Mouse (Mus musculus): ENCODE results near the gene Thegl. TPM values are rescaled to one million over a fixed set of nuclear protein-coding genes. Genes with fewer than 3 reads are reported as not detected.
A peak's percentile ranks its signal among the peaks of the same experiment; 100 is the strongest.
"Not testable (repeated sequence)": the region's sequence is repeated elsewhere in the genome, so short reads cannot be mapped to it uniquely, and the experiment has no call there.

The Thegl gene
- polyA plus RNA-seq, 1 experiment from 2014 or later = 0.86 TPM

DNA sequence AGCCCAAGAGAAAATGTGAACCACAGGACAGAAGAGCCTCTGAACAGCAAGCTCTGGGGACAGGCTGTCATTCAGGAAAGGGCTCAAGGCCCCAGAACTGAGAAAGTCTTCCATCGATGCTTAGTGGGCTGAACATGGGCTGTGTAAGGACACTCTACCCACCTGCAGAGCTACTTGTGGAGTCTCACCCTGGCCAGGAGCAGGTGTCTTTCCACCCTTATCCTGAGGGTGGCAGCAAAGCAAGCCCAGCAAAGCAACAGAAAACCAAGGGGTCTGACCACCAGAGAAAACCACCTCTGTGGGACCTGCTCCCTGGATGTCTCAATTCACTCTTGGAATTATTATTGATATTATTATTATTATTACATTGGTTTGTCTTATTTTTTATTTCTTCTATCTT lies 73.5 kb downstream of the Thegl start:
- WGBS = 67% methylated on average over 1 of the region's 1 CpGs
- Histone ChIP-seq H3K4me1 (ENCODE audit: control insufficient read depth, insufficient read depth, low read length) (peaks cover 3% of the 10 kb centered on the region; the same call in 1 of the 2 replicates), H3K9ac (ENCODE audit: low read depth, low read length) (no peak overlapping the region), H3K36me3 (ENCODE audit: control insufficient read depth, insufficient read depth, low read length) (peaks cover 3% of the 10 kb centered on the region; the same call in 1 of the 2 replicates), H3K27ac (ENCODE audit: low read length) (no peak overlapping the region), H3K27me3 (replicated peaks; ENCODE audit: control insufficient read depth, insufficient read depth, low read length) (no peaks in the 10 kb centered on the region), H3K4me2 (ENCODE audit: low read depth, low read length) (no peak overlapping the region), H3K4me3 (ENCODE audit: low read length) (no peak overlapping the region), H3K9me3 (ENCODE audit: control insufficient read depth, low read length) (no peaks in the 10 kb centered on the region)
- ATAC-seq = 0 out of 2 replicates have a peak, but pooled peaks have one; percentile 17

- Histone ChIP-seq H3K9me3 (ENCODE audit: control insufficient read depth, low read length) (no peaks in the 10 kb centered on the region), H3K27ac (ENCODE audit: low read length) (no peak overlapping the region)
- WGBS = 80% methylated on average over 8 of the region's 8 CpGs
These were observed 74.1 kb downstream of the Thegl start for GRCm38 (mm10) chr5:77089901-77090300.

DNA sequence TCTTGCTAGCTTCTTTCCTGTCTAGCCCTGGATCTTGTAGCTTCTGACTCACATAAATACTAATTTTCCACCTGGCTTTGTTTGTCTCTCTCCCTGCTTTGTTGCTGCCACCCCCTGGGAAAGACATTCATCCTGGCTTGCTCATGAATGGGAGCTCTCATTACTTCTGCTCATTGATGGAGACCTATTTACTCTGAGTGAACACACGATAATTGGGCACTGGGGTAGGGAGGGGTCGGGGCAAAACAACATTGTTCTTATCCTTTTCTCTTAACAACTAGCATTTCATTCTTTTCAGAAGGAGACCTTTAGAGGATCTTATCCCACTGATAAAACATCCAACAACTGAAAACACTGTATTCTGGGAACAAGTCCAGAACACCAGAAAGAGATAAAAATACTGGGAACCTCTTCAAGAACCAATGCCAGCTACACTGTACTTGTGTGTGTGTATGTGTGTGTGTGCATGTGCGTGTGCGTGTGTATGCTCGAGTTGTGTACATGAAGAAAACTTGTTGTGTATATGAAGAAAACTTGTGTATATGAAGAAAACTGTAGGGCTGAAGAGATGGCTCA lies 74.8 kb downstream of the Thegl start:
- no peak for ATAC-seq

More at GRCm38 (mm10) chr5:77089901-77090300, 74.1 kb downstream of the Thegl start:
- H3K9ac ChIP-seq (ENCODE audit: low read depth, low read length) = no peak overlapping the region
- peaks cover 3% of the 10 kb centered on the region; the same call in 1 of the 2 replicates for H3K36me3 ChIP-seq (ENCODE audit: control insufficient read depth, insufficient read depth, low read length)
- H3K4me1 ChIP-seq (ENCODE audit: control insufficient read depth, insufficient read depth, low read length) = peaks cover 3% of the 10 kb centered on the region; the same call in 1 of the 2 replicates
- no peak overlapping the region for H3K4me2 ChIP-seq (ENCODE audit: low read depth, low read length)
- H3K27me3 ChIP-seq (replicated peaks; ENCODE audit: control insufficient read depth, insufficient read depth, low read length) = no peaks in the 10 kb centered on the region
- H3K4me3 ChIP-seq (ENCODE audit: low read length) = no peak overlapping the region
- no peak for ATAC-seq

DNA sequence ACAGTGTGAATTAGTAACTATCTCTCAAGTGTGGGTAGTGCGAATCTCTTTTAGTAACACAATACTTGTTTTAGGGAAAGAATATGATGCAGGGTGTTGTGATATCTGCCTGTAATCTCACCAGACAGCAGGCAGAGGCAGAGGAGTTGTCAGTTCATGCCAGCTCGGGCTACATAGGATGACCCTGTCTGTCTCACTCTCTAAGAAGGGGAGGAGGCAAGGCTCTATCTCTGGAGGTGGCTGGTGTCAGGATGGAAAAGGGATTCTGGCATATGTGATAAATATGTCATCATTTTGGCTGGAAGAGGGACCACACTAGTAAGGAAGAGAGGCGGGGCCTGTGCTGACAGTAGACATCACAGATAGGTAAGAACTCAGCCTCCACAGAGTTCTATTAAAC lies 76.1 kb downstream of the Thegl start:
- peaks cover 3% of the 10 kb centered on the region; the same call in 1 of the 2 replicates for H3K36me3 ChIP-seq (ENCODE audit: control insufficient read depth, insufficient read depth, low read length)
- no peaks in the 10 kb centered on the region for H3K9me3 ChIP-seq (ENCODE audit: control insufficient read depth, low read length)
- 81% methylated on average over 3 of the region's 3 CpGs for WGBS
- H3K4me2 ChIP-seq (ENCODE audit: low read depth, low read length) = no peak overlapping the region
- ATAC-seq = no peak
- H3K9ac ChIP-seq (ENCODE audit: low read depth, low read length) = no peak overlapping the region
- peaks cover 5% of the 10 kb centered on the region; the same call in 1 of the 2 replicates for H3K4me1 ChIP-seq (ENCODE audit: control insufficient read depth, insufficient read depth, low read length)
- no peaks in the 10 kb centered on the region for H3K27me3 ChIP-seq (replicated peaks; ENCODE audit: control insufficient read depth, insufficient read depth, low read length)
- no peak overlapping the region for H3K27ac ChIP-seq (ENCODE audit: low read length)
- no peak overlapping the region for H3K4me3 ChIP-seq (ENCODE audit: low read length)

More for the DNA sequence above, 74.8 kb downstream of the Thegl start:
- H3K4me1 ChIP-seq (ENCODE audit: control insufficient read depth, insufficient read depth, low read length) = peaks cover 4% of the 10 kb centered on the region; the same call in 1 of the 2 replicates
- H3K9me3 ChIP-seq (ENCODE audit: control insufficient read depth, low read length) = no peaks in the 10 kb centered on the region
- 69% methylated on average over 5 of the region's 5 CpGs for WGBS
- peaks cover 3% of the 10 kb centered on the region; the same call in 1 of the 2 replicates for H3K36me3 ChIP-seq (ENCODE audit: control insufficient read depth, insufficient read depth, low read length)
- no peak overlapping the region for H3K9ac ChIP-seq (ENCODE audit: low read depth, low read length)
- no peak overlapping the region for H3K4me3 ChIP-seq (ENCODE audit: low read length)
- H3K4me2 ChIP-seq (ENCODE audit: low read depth, low read length) = no peak overlapping the region
- no peaks in the 10 kb centered on the region for H3K27me3 ChIP-seq (replicated peaks; ENCODE audit: control insufficient read depth, insufficient read depth, low read length)
- no peak overlapping the region for H3K27ac ChIP-seq (ENCODE audit: low read length)

DNA sequence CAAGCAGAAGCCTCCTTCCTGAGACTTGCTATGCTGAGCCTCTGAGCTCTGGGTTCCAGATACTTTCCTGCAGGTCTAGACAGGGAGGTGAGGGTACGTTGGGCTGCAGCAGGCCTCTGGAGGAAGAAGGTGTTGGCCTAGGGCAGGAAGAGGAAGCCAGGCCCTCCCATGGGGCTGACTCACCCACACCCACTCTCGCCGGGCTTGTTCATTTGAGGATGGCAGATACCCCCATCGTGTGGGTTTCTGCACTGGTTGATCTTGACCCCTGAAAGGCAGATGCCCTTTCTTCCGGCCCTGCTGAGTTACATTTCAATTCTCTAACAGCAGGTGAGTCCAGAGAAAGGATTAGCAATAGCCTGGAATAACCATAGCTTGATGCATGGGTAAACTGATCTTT lies 76.7 kb downstream of the Thegl start:
- WGBS = 61% methylated on average over 5 of the region's 5 CpGs
- Histone ChIP-seq H3K36me3 (ENCODE audit: control insufficient read depth, insufficient read depth, low read length) (peaks cover 2% of the 10 kb centered on the region; the same call in 1 of the 2 replicates), H3K4me3 (ENCODE audit: low read length) (peak overlapping the region; percentile 17; the same call in 1 of the 2 replicates), H3K9me3 (ENCODE audit: control insufficient read depth, low read length) (no peaks in the 10 kb centered on the region), H3K4me2 (ENCODE audit: low read depth, low read length) (peak overlapping the region; percentile 45), H3K9ac (ENCODE audit: low read depth, low read length) (peak overlapping the region; percentile 31; the same call in 1 of the 2 replicates), H3K4me1 (ENCODE audit: control insufficient read depth, insufficient read depth, low read length) (peaks cover 5% of the 10 kb centered on the region; the same call in 1 of the 2 replicates), H3K27me3 (replicated peaks; ENCODE audit: control insufficient read depth, insufficient read depth, low read length) (no peaks in the 10 kb centered on the region), H3K27ac (ENCODE audit: low read length) (no peak overlapping the region)
- no peak for ATAC-seq

DNA sequence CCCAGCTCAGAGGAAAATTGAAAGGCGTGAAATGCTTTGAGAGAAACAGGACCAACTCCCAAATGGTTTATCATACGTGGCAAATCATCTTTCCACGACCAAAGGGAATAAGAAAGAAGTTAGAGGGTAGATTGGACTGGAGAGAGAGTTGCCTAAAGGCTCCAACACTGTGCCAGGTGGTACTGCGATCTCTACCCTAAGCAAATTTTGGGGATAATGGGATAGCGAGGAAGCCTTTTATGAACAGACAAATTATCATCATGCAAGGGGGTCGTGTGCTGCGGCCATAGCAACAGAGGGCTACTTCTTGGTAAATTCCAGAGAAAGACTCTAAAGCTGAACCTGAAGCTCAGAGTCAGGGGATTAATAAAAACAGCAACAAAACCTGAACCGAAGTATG lies 78.1 kb downstream of the Thegl start:
- Histone ChIP-seq H3K27ac (ENCODE audit: low read length) (no peak overlapping the region), H3K9me3 (ENCODE audit: control insufficient read depth, low read length) (no peaks in the 10 kb centered on the region), H3K27me3 (replicated peaks; ENCODE audit: control insufficient read depth, insufficient read depth, low read length) (no peaks in the 10 kb centered on the region), H3K4me1 (ENCODE audit: control insufficient read depth, insufficient read depth, low read length) (peaks cover 9% of the 10 kb centered on the region; the same call in 1 of the 2 replicates), H3K36me3 (ENCODE audit: control insufficient read depth, insufficient read depth, low read length) (no peaks in the 10 kb centered on the region), H3K4me3 (ENCODE audit: low read length) (peak overlapping the region; percentile 77), H3K9ac (ENCODE audit: low read depth, low read length) (0 out of 2 replicates have a peak overlapping the region, but pooled peaks have one; percentile 79), H3K4me2 (ENCODE audit: low read depth, low read length) (peak overlapping the region; percentile 89)
- 29% methylated on average over 8 of the region's 8 CpGs for WGBS
- no peak for ATAC-seq

- peaks cover 12% of the 10 kb centered on the region; the same call in 1 of the 2 replicates for H3K4me1 ChIP-seq (ENCODE audit: control insufficient read depth, insufficient read depth, low read length)
- H3K27ac ChIP-seq (ENCODE audit: low read length) = peak overlapping the region; percentile 31
- WGBS = under 1% methylated on average over 69 of the region's 69 CpGs
- H3K36me3 ChIP-seq (ENCODE audit: control insufficient read depth, insufficient read depth, low read length) = no peaks in the 10 kb centered on the region
- peak overlapping the region; percentile 79 for H3K9ac ChIP-seq (ENCODE audit: low read depth, low read length)
- peak; percentile 93 for ATAC-seq
- peak overlapping the region; percentile 89 for H3K4me2 ChIP-seq (ENCODE audit: low read depth, low read length)
- H3K27me3 ChIP-seq (replicated peaks; ENCODE audit: control insufficient read depth, insufficient read depth, low read length) = no peaks in the 10 kb centered on the region
- peak overlapping the region; percentile 77 for H3K4me3 ChIP-seq (ENCODE audit: low read length)
- no peaks in the 10 kb centered on the region for H3K9me3 ChIP-seq (ENCODE audit: control insufficient read depth, low read length)
These were observed 79.0 kb downstream of the Thegl start for GRCm38 (mm10) chr5:77094510-77095491.

DNA sequence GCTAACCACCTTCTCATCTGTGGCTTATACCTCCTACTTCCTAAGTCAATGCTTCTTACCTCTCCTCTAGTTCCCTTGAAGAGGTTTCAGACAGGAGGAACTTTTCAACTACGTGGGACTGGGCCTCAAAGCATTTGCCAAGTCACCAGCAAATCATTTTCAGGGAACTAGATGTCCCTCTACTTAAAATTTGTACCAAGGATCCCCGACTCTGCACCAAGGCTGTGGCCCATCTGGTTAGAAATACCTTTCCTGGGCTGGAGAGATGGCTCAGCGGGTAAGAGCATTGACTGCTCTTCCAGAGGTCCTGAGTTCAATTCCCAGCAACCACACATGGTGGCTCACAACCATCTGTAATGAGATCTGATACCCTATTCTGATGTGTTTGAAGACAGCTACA lies 80.4 kb downstream of the Thegl start:
- not testable (repeated sequence) for H3K27ac ChIP-seq (ENCODE audit: low read length); H3K9me3 ChIP-seq (ENCODE audit: control insufficient read depth, low read length); H3K4me2 ChIP-seq (ENCODE audit: low read depth, low read length); H3K36me3 ChIP-seq (ENCODE audit: control insufficient read depth, insufficient read depth, low read length); H3K9ac ChIP-seq (ENCODE audit: low read depth, low read length); ATAC-seq; H3K27me3 ChIP-seq (replicated peaks; ENCODE audit: control insufficient read depth, insufficient read depth, low read length); H3K4me3 ChIP-seq (ENCODE audit: low read length)
- 78% methylated on average over 3 of the region's 3 CpGs for WGBS
- H3K4me1 ChIP-seq (ENCODE audit: control insufficient read depth, insufficient read depth, low read length) = peaks cover 14% of the 10 kb centered on the region; the same call in 1 of the 2 replicates

- no peak overlapping the region for H3K4me3 ChIP-seq (ENCODE audit: low read length)
- no peaks in the 10 kb centered on the region for H3K9me3 ChIP-seq (ENCODE audit: control insufficient read depth, low read length)
- H3K36me3 ChIP-seq (ENCODE audit: control insufficient read depth, insufficient read depth, low read length) = no peaks in the 10 kb centered on the region
- no peaks in the 10 kb centered on the region for H3K27me3 ChIP-seq (replicated peaks; ENCODE audit: control insufficient read depth, insufficient read depth, low read length)
- 53% methylated on average over 6 of the region's 6 CpGs for WGBS
- H3K4me1 ChIP-seq (ENCODE audit: control insufficient read depth, insufficient read depth, low read length) = peaks cover 14% of the 10 kb centered on the region; the same call in 1 of the 2 replicates
- no peak overlapping the region for H3K27ac ChIP-seq (ENCODE audit: low read length)
- ATAC-seq = no peak
- no peak overlapping the region for H3K4me2 ChIP-seq (ENCODE audit: low read depth, low read length)
- no peak overlapping the region for H3K9ac ChIP-seq (ENCODE audit: low read depth, low read length)
These were observed 81.9 kb downstream of the Thegl start for GRCm38 (mm10) chr5:77097686-77098085.

Measured in intestine, embryonic 16.5 days (tissue).